Mouse (Mus musculus) thymus, adult 2 months (tissue): ENCODE data around the gene Smarcc2. TPM values are rescaled to one million over a fixed set of nuclear protein-coding genes. Genes with fewer than 3 reads are reported as not detected.
A peak's percentile ranks its signal among the peaks of the same experiment; 100 is the strongest.
"Not testable (repeated sequence)": the region's sequence is repeated elsewhere in the genome, so short reads cannot be mapped to it uniquely, and the experiment has no call there.

Source experiments
- DNase-seq: peaks from one replicate; pipeline ENCODE4 v3.0.0; 2021
- H3K27ac ChIP-seq: fragments of 200-500 bp; 2 replicates; pipeline ENCODE4 v1.5.1; 2012; ENCODE audit warnings: low read length, control low read depth; ENCODE audit not compliant: control insufficient read depth, insufficient read depth
- H3K27me3 ChIP-seq: fragments of 200-500 bp; 2 replicates; pipeline ENCODE4 v1.6.1; 2012; ENCODE audit warnings: mild to moderate bottlenecking, low read length, moderate library complexity, mixed read lengths; ENCODE audit not compliant: control insufficient read depth, insufficient read depth
- H3K36me3 ChIP-seq: fragments of 200-500 bp; 2 replicates; pipeline ENCODE4 v1.6.1; 2012; ENCODE audit warnings: mild to moderate bottlenecking, low read length, moderate library complexity; ENCODE audit not compliant: control insufficient read depth, insufficient read depth
- H3K4me1 ChIP-seq: fragments of 200-500 bp; replicated peaks from 2 replicates; pipeline ENCODE4 v1.6.1; 2012; ENCODE audit warnings: low read length; ENCODE audit not compliant: control insufficient read depth, insufficient read depth
- H3K4me3 ChIP-seq: fragments of 200-500 bp; 2 replicates; pipeline ENCODE4 v1.5.1; 2012; ENCODE audit warnings: mild to moderate bottlenecking, low read length, control low read depth, moderate library complexity; ENCODE audit not compliant: control insufficient read depth, insufficient read depth
- CTCF ChIP-seq: fragments of 200-500 bp; IDR thresholded peaks from 2 replicates; pipeline ENCODE4 v1.5.1; 2012; ENCODE audit warnings: mild to moderate bottlenecking, control low read depth, low read length, moderate library complexity, borderline replicate concordance; ENCODE audit not compliant: control insufficient read depth, poor library complexity, insufficient read depth; ENCODE audit errors: extremely low read depth
- POLR2A ChIP-seq: fragments of 200-500 bp; IDR thresholded peaks from 2 replicates; pipeline ENCODE4 v1.6.1; 2012; ENCODE audit warnings: mild to moderate bottlenecking, low read length, control low read depth, moderate library complexity; ENCODE audit not compliant: control insufficient read depth, poor library complexity, insufficient read depth; ENCODE audit errors: extremely low read depth
- WGBS: fragments of 180-500 bp; shearing (Covaris S2); methylation state at CpG from one replicate; pipeline ENCODE4 v1.1.7; 2018; 5-methylcytosine and 5-hydroxymethylcytosine counted together
- polyA plus RNA-seq: library from polyadenylated mRNA; depleted of rRNA; stranded (reverse); fragments of >200 nt; gene quantifications from 2 replicates; pipeline ENCODE4 v1.2.3, GENCODE M21; 2012

Smarcc2 gene
- polyA plus RNA-seq, 1 experiment = 176 TPM

- 88% methylated on average over 5 of the region's 5 CpGs for WGBS
- no peaks in the 10 kb centered on the region for H3K27me3 ChIP-seq
- no peak for DNase-seq
- H3K4me1 ChIP-seq = peaks cover 29% of the 10 kb centered on the region
- H3K27ac ChIP-seq = no peak overlapping the region
- H3K4me3 ChIP-seq = no peak overlapping the region
- H3K36me3 ChIP-seq = peaks cover 51% of the 10 kb centered on the region
- no peak for TF ChIP-seq CTCF
- TF ChIP-seq POLR2A = no peak
Observed at GRCm38 (mm10) chr10:128490912-128491311, 31.9 kb downstream of the Smarcc2 start.

- no peak overlapping the region for H3K27ac ChIP-seq
- no peaks in the 10 kb centered on the region for H3K27me3 ChIP-seq
- peak; percentile 11 for DNase-seq
- TF ChIP-seq CTCF (no peak), POLR2A (no peak)
- H3K4me3 ChIP-seq = no peak overlapping the region; the same call in 1 of the 2 replicates
- 82% methylated on average over 6 of the region's 6 CpGs for WGBS
- H3K36me3 ChIP-seq = peaks cover 45% of the 10 kb centered on the region
- peaks cover 29% of the 10 kb centered on the region for H3K4me1 ChIP-seq
Observed at GRCm38 (mm10) chr10:128491495-128491894, 32.4 kb downstream of the Smarcc2 start.

- Histone ChIP-seq H3K4me1 (peaks cover 29% of the 10 kb centered on the region), H3K36me3 (peaks cover 42% of the 10 kb centered on the region)
- WGBS = 52% methylated on average over 8 of the region's 8 CpGs
- not testable (repeated sequence) for H3K27ac ChIP-seq, DNase-seq, H3K4me3 ChIP-seq, H3K27me3 ChIP-seq
Observed at GRCm38 (mm10) chr10:128492051-128492450, 33.0 kb downstream of the Smarcc2 start.

GRCm38 (mm10) chr10:128492633-128493311, 33.7 kb downstream of the Smarcc2 start:
- Histone ChIP-seq H3K4me3 (peak overlapping the region; percentile 96), H3K27ac (peak overlapping the region; percentile 70), H3K4me1 (peaks cover 29% of the 10 kb centered on the region), H3K27me3 (no peaks in the 10 kb centered on the region), H3K36me3 (peaks cover 35% of the 10 kb centered on the region)
- 12% methylated on average over 12 of the region's 12 CpGs for WGBS
- DNase-seq = peak; percentile 38
- TF ChIP-seq POLR2A (no peak), CTCF (no peak)

- Histone ChIP-seq H3K4me3 (peak overlapping the region; percentile 96), H3K4me1 (peaks cover 31% of the 10 kb centered on the region), H3K36me3 (peaks cover 30% of the 10 kb centered on the region), H3K27ac (peak overlapping the region; percentile 70), H3K27me3 (no peaks in the 10 kb centered on the region)
- TF ChIP-seq CTCF (no peak), POLR2A (no peak)
- WGBS = under 1% methylated on average over 12 of the region's 12 CpGs
- no peak for DNase-seq
Observed at GRCm38 (mm10) chr10:128493319-128493694, 34.3 kb downstream of the Smarcc2 start.

- WGBS = under 1% methylated on average over 45 of the region's 45 CpGs
- peak within 1 kb of the TSS; percentile 96 for H3K4me3 ChIP-seq
- no peaks in the 10 kb centered on the region for H3K27me3 ChIP-seq
- H3K4me1 ChIP-seq = peaks cover 33% of the 10 kb centered on the region
- DNase-seq = peak; percentile 96
- H3K27ac ChIP-seq = peak within 1 kb of the TSS; percentile 87
- TF ChIP-seq POLR2A (peak; percentile 94), CTCF (peak; percentile 57; the same call in 1 of the 2 replicates)
- peaks cover 23% of the 10 kb centered on the region for H3K36me3 ChIP-seq
Observed at GRCm38 (mm10) chr10:128493695-128494666, 34.9 kb downstream of the Smarcc2 start, which contains the start of gene Myl6. Myl6 (minus strand) TSS chr10:128494145.
